Mouse (Mus musculus) T-cell, adult 2 months (primary cell): ENCODE data around the gene Sdk1.

Source experiments
- DNase-seq: peaks from one replicate; pipeline ENCODE4 v3.0.0; 2022; ENCODE audit warnings: low spot score

Gene Sdk1

DNA sequence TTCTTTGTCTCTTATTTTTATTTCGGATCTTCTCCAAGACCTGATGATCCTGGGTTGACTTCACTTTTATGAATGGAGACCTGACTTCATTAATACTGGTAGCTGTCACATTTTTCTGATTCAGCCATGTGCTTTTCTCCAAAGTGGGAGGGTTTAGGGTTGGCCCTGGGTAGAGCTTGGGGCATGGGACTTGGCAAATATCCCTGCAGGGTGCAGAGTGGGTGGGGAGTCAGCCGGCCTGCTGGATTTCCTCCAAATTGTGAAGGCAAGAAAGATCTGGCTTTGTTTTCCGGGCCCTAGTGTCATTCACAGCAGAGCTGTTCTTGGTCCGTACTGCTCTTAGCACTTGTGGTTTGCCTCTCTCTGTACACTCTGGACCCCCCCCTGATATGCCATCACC lies 103.1 kb downstream of the Sdk1 start:
- no peak for DNase-seq

DNA sequence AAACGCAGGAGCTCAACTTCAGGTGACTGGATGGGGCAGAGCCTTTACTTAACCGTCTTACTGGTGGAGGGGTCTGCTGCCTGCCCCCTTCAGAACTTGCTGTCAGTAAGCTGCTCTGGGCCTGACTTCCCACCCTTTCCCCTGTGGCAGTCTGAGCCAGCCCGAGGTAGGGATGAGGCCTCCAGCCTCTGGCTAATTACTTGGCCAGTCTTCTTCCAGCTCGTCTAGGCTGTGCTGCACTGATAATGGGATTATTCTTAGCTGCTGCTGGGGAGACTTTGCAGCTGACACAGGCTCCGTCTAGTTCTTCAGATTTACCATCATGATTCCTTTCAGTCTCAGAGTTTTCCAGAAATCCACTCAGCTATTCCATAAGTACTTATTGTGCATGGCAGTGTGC lies 104.2 kb downstream of the Sdk1 start:
- DNase-seq: no peak

DNA sequence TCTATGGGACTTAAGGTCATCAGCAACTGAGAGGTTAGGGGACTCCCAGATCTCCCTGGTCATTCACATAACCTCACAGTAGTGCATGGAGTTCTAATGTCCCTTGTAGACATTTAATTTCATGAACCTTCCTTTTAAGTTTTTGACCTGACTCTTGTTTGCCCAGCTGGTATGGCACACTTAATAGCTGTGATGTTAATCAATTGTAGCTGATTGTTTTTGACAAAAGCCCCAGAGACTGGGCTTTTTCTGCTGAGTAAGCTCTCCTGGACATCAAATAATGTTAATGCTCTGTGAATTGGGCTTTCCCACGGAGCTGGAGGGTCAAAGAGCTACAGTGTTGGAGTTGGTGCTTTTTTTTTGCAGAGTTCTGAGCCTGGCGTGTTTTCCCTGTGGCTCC lies 121.4 kb downstream of the Sdk1 start:
- no peak for DNase-seq

DNA sequence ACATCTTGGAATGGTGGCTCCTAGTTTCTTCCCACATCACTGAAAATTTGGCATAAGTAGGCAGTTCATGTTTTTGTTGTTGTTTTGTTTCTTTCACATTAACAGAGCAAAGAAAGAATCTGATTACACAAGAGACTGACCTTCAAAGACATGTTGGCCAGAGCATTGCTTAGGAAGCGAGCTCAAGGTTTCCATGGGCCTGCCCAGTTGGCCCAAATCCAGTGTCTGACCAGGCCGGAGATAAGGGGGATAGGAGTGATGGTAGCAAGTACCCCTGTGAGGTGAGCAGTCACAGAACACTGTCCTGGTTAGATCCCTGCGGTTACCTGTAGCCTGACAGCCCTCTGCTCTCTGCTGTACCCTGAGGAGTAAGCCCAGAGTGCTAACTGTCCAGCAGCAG lies 122.7 kb downstream of the Sdk1 start:
- no peak for DNase-seq

DNA sequence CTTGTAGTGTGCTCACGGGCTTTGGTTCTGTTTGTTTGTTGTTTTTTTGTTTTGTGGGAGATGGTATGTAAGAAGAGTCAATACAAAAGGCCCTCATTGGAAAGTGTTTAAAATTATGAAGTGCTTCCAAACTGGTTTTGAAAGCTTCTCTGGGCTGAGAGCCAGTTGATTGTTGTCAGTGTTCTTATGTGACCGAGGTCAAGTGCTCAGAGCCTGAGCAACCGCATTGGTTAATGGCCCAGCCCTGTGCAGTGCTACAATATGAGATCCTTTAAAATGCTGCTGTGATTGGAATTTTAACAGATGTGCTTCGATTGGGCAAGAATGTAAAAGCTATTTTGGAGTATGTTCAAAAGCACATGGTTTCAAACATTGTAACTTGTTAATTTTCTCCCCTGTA lies 127.3 kb downstream of the Sdk1 start:
- DNase-seq: no peak

DNA sequence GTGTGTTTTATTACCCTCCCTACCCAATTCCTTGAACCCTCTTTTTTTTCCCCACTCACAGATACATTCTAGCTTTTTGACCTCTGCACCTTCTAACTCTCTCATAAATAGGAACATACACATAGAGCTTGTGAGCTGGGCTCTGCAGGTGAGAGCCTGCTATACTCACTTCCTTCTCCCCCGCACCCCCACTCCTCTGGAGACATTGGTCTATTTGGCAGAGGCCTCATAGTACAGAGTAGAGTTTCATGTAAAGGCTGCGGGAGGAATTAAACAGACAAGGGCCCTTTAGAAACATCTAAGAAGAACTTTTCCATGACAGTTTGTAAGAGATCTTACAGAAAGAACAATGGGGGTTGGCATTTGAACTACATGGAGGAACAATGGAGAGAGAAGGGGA lies 133.5 kb downstream of the Sdk1 start:
- DNase-seq: no peak

DNA sequence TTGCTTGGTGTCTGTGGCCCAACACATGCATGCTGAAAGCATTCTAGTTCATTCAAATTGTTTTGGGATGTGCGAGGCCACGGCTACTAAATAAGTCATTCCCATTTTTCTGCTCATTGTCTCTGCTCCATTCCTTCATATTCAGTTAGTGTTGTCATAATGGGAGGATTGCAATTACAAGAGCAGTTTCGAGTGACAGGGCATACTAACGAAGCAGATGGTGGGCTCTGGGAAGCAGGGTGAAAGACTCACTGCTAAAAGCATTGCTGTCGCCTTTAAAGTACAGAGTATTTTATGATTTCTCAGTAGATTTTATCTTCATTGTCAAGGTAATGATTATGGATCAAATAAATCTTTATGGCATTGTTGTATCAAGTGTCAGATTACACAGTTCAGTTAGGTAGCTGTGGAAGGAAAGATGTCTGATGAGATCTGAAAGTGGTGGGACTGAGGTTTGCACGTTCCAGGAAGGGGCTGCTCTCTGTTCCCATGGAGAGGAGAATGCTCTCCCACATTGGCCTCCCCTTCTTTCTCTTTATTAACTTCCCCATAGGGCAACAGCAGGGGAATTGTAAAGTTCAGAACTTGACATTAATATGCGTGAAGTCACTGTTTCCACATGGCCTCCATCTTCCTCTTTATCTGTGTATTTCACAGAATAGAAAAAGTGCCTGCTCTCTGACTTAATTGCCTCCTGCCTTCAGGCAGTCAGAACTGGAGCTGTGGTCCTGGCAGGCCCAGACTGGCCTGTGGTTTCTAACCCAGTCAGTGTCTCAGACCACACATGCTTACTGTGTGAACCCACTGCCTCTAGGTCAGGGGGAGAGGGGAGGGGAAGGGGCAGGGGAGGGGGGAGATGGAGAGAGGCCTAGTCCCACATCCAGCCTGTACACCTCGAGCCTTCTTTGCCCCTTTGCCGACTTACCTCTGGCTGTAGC lies 138.8 kb downstream of the Sdk1 start:
- DNase-seq: no peak

DNA sequence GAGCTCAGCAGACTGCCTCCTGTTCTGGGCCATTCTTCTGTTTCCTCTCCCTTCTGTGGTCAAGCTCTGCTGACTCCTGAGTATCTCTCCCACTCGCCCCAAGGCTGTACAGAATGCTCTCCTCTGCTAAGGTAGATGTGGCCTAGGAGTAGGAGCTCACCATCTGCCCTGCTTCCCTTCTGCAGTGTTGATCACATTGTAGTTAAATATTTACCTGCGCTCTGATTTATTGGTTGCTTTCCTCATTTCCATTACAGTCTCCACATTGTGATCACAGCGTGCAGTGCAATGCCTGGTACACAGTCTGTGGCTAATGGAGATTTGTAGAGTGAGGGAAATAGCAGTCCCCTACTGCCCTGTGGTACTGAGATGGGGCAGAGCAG lies 139.5 kb downstream of the Sdk1 start:
- no peak for DNase-seq

DNA sequence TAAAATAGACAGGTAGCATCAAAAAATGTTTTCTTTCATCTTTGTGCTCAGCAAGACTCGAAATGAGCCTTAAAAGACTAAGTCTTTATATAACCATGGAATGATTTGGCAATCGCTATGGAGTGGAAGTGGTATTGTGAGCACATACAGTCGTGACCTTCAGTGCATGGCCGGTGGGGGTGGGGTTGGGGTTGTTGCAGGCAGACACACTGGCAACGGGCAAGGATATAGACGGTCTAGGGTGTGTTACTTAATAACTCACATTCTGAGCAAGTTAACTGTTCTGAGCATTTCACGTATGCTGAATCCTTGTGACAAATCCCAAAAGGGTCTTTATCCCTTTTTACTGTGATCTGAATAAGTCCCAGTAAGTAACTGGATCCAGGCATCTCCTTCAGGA lies 140.3 kb downstream of the Sdk1 start:
- no peak for DNase-seq

DNA sequence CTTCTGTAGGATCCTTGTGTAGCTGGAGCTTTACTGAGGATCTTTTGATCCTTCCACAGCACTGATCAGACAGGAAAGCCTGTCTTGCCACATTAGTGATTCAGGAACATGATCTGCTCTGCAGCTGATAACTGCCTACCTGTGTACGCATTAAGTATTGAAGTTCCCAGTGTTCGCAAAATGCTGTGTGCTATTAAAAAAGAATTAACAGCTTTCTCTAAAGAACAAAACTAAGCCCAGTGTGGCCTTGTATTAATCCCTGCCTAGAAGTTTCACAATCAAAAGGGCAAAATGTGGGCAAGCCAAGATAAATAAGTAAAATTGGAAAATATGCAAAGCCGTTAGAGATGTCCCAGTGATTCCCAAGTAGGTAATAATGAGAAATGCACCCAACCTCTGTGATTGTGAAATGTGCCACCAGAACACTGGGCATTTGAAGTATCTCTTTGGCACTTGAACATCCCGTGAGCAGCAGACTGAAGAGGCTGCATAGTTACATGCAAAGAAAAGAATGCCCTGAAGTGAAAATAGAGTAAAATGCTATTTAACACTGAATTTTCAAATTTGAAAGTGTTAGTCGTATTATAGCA lies 141.1 kb downstream of the Sdk1 start:
- no peak for DNase-seq

DNA sequence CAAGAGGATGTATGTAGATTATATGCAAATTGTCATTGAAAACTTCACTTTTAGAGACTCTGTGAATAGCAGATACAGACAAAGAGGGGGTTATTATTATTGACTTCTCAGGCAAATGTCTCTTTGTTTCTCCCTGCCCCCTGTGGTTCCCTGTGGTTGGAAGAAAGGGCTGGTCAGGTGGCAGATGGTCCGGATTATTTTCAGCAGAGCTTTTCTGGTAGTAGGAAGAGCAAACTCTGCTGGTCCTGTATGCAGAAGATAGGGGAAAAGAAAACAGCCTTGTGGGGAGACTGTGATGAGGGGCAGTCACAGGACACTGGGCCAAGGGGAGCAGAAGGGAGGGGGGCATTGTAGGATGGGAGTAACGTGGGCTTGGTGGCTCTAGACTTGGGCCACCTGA lies 147.2 kb downstream of the Sdk1 start:
- DNase-seq: no peak

DNA sequence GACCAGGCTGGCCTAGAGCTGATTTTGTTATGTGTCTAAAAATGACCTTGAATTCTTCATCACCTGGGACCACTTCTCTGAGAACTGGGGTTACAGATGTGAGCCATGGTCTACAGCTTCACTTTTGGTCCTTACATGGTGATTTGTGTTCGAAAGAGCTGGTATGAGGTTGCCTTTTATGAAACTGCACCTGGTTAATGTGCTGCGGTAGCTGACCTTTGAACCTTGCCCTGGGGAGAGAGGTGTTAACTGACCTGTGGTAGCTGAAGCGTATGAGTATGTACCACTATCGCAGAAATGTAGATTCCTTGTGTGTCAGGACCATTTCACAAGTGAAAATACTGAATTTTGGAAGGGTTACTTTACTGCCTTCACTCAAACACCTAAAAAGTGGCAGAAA lies 149.3 kb downstream of the Sdk1 start:
- DNase-seq: no peak

DNA sequence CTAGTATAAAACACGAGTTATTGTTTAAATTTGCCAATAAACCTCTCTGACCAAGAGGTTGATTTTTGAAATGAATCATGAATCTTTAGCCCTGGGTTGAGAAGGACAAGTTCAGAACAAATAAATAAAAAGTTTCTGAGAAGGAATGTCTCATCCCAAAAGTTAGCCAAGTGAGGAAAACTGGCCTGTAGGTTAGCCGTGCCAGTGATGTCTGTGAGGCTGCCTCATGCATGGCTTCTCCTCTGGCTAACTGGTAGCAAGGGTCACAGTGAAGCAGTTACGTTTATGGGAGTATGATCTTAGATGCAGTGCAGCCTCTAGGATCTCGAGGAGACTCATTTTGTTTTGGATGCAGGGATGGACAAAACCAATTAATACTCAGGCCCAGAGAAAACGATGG lies 149.9 kb downstream of the Sdk1 start:
- no peak for DNase-seq

DNA sequence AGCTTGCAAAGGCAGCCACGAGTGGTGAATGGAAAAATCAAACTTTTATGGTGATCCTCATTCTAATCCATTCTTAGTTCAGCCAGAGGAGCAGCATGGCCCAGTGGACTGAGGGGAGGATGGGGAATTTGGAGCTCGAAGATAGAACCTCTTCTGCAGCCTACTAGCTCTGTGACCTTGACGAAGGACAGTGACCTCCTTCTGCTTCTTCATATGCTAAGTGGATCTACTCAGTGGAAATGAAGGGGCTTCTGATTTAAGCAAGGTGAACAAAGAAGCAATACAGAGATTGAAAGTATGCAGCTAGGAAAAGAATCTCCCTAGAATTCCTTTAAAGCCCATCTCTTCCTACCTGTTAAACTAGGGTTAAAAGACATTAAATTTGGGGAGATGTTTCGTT lies 152.6 kb downstream of the Sdk1 start:
- DNase-seq: no peak

DNA sequence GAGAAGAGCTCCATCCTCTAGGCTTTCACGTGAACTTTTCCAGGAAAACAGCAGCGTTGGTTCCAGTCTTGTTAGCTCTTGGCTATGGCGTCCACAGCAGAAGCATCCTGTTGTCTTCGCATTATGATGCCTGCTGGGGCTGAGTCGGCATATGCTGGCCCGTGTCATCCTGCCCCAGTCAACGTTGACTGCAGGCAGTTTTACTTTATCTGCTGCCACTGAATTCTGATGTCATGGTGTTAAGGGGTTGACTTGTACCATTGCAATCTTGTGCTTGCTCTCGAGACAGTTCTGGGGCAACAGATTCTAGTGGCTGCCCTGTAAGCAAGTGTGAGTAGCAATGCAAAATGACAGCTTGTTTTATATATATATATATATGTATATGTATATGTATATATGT lies 153.3 kb downstream of the Sdk1 start:
- no peak for DNase-seq

DNA sequence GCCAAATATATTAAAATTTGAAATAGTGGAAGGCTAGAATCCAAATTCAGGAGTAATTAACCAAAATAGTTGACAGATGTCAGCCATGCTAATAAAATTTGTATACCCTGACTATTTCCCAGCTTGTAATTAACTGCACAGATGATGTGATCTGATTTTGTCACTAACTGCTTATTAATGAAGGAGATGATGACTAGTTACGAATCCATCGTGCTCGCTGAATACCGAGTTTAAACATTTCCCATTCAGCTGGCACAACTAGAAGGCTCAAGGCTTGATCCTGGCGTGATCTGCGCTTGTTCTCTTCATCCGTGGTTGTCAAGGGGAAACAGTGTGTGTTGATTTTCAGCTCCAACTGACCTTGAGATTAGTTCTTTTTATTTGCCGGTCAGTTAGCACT lies 162.5 kb downstream of the Sdk1 start:
- DNase-seq: no peak

DNA sequence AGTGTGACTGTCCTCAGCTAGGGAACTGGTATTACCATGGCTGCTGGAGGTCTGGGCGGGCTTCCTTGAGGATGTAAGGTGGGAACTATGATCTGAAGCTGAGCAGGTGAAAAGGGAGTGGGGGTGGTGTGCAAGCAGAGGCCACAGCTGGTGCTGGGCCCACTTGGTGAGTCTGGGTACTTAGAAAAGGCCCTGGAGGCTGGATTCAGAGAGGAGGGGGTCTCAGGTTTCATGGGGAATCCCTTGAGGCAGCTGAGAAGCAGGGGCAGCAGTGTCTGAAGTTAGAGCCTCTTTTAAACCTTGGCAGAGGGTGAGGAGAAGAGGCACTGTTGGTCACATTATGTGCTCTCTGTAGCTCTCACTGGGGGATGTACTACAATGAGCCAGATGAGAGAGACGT lies 163.4 kb downstream of the Sdk1 start:
- DNase-seq: no peak

DNA sequence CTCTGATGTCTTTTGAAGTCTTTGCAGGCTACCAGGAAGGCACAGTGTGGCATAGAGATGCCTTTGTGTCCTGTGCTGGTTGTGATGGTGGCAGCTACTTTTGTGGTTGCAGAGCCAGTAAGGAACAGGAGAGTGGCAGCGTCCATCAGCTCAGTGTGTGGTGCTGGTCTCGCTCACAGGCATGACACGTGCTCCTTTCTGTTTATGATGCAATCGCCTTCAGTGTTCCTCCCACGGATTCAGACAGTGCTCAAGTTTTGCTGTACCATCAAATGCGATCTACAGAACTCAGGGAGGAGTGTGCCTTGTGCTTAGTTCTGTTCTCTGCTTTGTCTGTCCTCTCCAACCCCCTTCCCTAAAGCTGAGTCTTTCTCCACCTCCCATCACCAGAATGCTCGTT lies 165.6 kb downstream of the Sdk1 start:
- no peak for DNase-seq

DNA sequence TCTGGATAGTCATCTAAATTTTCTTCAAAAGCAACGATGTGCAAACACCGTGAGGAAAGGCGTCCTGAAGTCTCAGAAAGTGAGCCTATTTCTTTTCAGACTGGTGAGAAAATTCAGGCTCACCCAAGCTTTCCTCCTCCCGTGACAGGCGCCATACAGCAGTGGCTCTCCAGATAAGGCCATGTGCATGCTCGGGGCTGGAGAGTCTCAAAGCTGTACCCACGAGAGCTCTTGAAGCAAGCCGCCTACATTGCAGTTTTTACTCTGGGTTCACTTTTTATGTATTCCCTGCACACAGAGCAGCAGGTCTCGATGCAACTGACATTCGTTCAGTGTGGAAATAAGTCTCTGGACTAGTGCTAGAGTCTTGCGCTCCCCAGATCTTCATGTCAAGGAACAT lies 171.7 kb downstream of the Sdk1 start:
- DNase-seq: no peak

DNA sequence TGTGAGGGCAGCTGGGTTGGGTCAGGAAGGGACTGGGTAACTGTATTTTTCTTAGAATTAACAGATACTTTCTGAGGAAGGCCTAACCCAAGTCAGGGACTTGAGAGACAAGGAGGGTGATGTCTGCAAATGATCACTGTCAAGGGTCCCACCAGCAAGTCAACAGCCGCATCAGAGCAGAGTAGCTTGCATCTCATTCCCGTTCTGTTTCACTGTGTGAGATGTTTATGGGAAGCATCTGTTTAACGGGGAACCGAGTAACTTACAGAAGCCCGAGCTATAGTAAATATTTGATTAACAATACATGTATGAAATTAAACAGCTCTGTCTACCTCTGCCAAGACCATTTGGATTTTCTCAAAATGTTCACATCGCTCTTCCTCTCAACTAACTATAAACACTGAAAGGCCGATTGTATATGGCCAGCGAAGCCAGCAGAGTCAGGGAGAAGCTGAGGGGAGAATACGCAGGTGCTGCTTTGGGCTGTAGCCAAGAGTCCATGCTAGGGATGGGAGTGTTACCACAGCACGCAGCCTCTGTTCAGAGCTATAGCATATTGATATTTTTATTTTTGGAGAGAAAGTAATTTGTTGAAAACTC lies 174.5 kb downstream of the Sdk1 start:
- DNase-seq: no peak

DNA sequence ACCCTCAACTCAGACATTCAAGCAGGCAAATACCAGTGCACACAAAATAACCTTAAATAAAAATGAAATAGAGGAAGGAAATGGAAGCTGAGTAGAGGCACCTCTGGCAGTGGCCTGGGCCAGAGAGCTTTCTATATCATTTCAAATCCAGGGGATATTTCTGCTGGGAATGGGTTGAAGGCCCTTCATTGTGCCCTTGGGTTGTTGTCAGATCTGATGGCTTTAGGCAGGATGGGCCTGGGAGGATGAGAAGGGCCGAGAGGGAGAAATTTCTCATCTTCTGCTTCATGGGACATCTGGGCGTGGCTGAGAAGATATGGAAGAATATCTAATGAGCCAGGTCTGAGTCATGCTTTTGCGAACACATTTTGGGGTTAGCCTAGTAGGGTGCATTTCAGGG lies 186.8 kb downstream of the Sdk1 start:
- no peak for DNase-seq

DNA sequence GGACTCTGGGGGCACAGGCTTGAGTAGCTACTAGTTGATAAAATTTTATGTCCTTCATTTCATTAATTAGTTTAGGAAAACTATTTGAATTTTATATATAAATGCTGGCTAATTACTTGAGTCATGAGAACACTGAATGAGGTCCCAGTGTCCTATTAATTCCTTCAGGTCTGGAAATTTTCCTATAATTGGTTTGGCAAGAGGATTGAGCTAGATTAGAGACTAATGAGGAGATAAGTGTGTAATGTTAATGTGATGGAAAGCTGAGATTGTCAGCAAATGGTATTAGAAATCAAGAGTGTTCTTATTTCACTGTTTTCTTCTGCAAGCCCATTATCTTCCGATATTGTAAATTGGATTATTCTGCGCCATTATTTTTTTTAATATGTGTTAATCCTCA lies 192.0 kb downstream of the Sdk1 start:
- no peak for DNase-seq

DNA sequence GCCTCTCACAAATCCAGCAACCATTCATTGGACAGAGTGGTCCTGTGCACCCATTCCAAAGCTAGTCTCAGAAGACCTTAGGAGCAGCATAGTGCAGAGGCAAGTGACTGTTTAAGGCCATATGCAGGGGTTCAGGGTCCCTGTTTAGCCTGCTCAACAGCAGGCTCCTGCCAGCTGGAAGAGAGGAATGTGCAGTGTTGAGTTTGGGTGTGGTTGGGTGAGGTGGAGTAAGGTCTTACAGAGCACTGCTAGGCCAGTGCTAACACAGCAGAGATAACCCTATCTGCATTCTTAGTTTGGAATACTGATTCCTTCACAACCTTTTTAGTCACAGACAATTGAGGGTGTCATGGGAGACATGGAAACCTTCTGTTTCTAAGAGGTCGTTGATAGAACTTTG lies 206.0 kb downstream of the Sdk1 start:
- no peak for DNase-seq

DNA sequence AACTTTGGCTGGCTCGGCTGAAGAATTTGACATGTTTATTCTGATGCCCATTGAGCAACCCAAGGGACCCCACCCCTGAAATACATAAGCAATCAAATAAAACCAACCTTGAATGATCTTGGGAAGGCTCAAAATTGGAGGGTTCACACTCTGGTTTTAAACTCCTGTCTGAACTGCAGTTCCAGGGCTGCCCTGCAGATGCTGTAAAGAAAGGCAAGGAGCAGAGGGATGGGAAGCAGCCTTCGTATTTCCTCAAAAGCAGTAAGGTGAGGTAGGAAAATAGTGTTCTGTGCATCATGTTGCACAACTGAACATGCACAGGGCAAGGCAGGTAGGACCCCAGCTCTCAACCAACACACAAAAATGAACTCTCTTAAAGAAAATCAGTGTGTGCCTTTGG lies 222.1 kb downstream of the Sdk1 start:
- no peak for DNase-seq
